Mouse (Mus musculus) kidney, postnatal 4 days (tissue): Measurements from ENCODE around the gene 1110057P08Rik.
"Not testable (repeated sequence)": the region's sequence is repeated elsewhere in the genome, so short reads cannot be mapped to it uniquely, and the experiment has no call there.

ENCODE experiments used
- DNase-seq, 2 experiments: peaks; one replicate each; pipeline ENCODE4 v3.0.0; 2021; ENCODE audit warnings: mixed read lengths in 2 of 2

Gene 1110057P08Rik

GRCm38 (mm10) chr16:89174435-89174834, at the start of gene 1110057P08Rik:
TSS of gene 1110057P08Rik (plus strand) at chr16:89174735.
- DNase-seq, result no peak

DNA sequence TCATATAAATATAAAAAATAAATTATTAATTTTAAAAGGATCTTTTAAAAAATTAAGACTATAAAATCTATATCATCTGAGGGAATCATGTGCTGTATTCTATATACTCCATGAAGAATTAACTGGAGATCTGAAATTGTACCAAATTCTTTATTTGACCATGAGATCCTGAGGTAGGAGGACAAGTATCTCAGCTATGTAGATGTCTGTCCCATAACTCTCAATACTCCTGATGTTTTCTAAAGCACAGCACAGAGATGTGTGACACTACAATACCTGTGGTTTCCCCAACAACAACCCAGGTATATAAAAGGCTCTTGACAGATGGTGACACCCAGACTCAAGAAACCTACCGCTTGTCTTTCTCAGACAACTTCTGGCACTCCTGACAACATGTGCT, 34.0 kb upstream of the 1110057P08Rik start, which contains the start of gene Gm6358:
Gm6358 (plus strand) TSS at position 301 of the 400 bp plus-strand sequence.
- no peak for DNase-seq

DNA sequence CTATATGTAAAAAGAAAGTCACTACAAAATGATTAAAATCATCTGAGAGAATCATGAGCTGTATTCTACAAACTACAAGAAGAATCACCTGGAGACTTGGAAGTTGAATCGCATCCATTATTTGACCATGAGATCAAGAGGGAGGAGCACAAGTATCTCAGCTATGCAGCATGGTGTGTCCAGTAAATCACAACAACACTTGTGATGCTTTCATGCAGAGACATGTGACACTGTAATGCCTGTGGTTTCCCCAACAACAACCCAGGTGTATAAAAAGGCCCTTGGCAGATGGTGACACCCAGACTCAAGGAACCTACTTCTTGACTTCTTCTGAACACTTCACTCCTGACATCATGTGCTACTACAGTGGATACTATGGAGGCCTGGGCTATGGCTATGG, 23.7 kb upstream of the 1110057P08Rik start, which contains the start of gene Gm10061:
Gm10061 (plus strand) TSS at position 301 of the 400 bp plus-strand sequence.
- no peak for DNase-seq

DNA sequence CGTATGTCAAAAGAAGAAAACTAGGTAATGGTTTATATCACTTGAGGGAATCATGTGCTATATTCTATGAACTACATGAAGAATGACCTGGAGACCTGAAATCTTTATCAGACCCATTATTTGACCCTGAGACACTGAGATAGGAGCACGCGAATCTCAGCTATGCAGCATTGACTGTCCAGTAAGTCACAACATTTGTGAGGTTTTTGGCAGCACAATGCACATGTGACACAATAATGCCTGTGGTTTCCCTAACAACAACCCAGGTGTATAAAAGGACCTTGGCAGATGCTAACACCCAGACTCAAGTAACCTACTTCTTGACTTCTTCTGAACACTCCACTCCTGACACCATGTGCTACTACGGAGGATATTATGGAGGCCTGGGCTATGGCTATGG, 16.9 kb upstream of the 1110057P08Rik start, which contains the start of gene Gm9789:
Gm9789 (plus strand) TSS at position 301 of the 400 bp plus-strand sequence.
- no peak for DNase-seq

- not testable (repeated sequence) for DNase-seq
Measured at GRCm38 (mm10) chr16:89169190-89169589, 5.3 kb upstream of the 1110057P08Rik start, which contains the start of gene Gm7735. TSS of gene Gm7735 (plus strand) at chr16:89169490.

DNA sequence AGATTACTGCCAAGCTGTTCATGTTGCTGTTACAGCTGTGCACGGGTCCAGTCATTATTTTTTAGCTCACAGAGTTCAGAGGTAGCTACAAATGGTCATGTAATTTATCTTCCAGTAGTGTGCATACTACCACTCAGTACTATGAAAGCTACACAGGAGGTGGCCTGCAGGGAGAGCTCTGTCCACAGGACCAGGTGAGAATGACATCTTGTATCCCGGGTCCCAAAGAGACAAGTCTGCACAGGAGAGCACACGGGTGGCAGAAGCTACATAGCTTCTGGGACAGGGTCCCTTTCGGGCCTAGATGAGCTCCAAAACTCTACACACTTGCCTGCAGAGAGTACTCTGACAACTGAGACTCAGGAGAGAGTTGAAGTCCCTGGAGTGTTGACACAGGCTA, 14.1 kb downstream of the 1110057P08Rik start:
- no peak for DNase-seq

GRCm38 (mm10) chr16:89205561-89205960, 31.0 kb downstream of the 1110057P08Rik start, which contains the start of gene Krtap20-2:
TSS of gene Krtap20-2 (plus strand) at chr16:89205861.
- no peak for DNase-seq
